Mouse (Mus musculus): ENCODE results near the gene Proca1.

The Proca1 gene

GRCm38 (mm10) chr11:78193113-78193512, at the start of gene Proca1:
Gene Proca1 (plus strand): TSS chr11:78193392.
- DNase-seq = no peak

- DNase-seq = no peak
Observed at GRCm38 (mm10) chr11:78143520-78143919, 49.7 kb upstream of the Proca1 start.

GRCm38 (mm10) chr11:78146168-78146567, 47.0 kb upstream of the Proca1 start:
- DNase-seq = peak in 1 of 2 experiments; percentile 16

- DNase-seq = no peak
Observed at GRCm38 (mm10) chr11:78146707-78147543, 46.3 kb upstream of the Proca1 start.

GRCm38 (mm10) chr11:78151161-78151560, 42.0 kb upstream of the Proca1 start:
- DNase-seq = peak in 1 of 2 experiments; percentile 22

GRCm38 (mm10) chr11:78152299-78153231, 40.6 kb upstream of the Proca1 start:
- DNase-seq = no peak

GRCm38 (mm10) chr11:78153778-78154177, 39.4 kb upstream of the Proca1 start:
- DNase-seq = no peak

GRCm38 (mm10) chr11:78155674-78156073, 37.5 kb upstream of the Proca1 start:
- DNase-seq = no peak

GRCm38 (mm10) chr11:78156156-78156699, 37.0 kb upstream of the Proca1 start:
- no peak for DNase-seq

GRCm38 (mm10) chr11:78159096-78159495, 34.1 kb upstream of the Proca1 start:
- DNase-seq = peak; percentile 74 to 77

GRCm38 (mm10) chr11:78159557-78159956, 33.6 kb upstream of the Proca1 start:
- peak in 1 of 2 experiments; percentile 40 for DNase-seq

- DNase-seq = peak in 1 of 2 experiments; percentile 13
Observed at GRCm38 (mm10) chr11:78160171-78160570, 33.0 kb upstream of the Proca1 start.

- no peak for DNase-seq
Observed at GRCm38 (mm10) chr11:78160675-78161074, 32.5 kb upstream of the Proca1 start.

- DNase-seq = no peak
Observed at GRCm38 (mm10) chr11:78161169-78161568, 32.0 kb upstream of the Proca1 start.

GRCm38 (mm10) chr11:78161968-78162367, 31.2 kb upstream of the Proca1 start:
- peak in 1 of 2 experiments; percentile 15 for DNase-seq

- peak in 1 of 2 experiments; percentile 22 for DNase-seq
Observed at GRCm38 (mm10) chr11:78162504-78162903, 30.7 kb upstream of the Proca1 start.

- no peak for DNase-seq
Observed at GRCm38 (mm10) chr11:78163045-78163444, 30.1 kb upstream of the Proca1 start.

GRCm38 (mm10) chr11:78163681-78164603, 29.2 kb upstream of the Proca1 start:
- DNase-seq = peak; percentile 76 to 85

- no peak for DNase-seq
Observed at GRCm38 (mm10) chr11:78164604-78164923, 28.6 kb upstream of the Proca1 start.

- peak; percentile 89 to 90 for DNase-seq
Observed at GRCm38 (mm10) chr11:78164924-78165760, 28.1 kb upstream of the Proca1 start, which contains the start of gene Traf4. Gene Traf4 (minus strand): TSS chr11:78165589.

GRCm38 (mm10) chr11:78165761-78166109, 27.5 kb upstream of the Proca1 start:
- DNase-seq = no peak
